Mouse (Mus musculus): ENCODE measurements around the gene Ufsp2. TPM values are rescaled to one million over a fixed set of nuclear protein-coding genes. Genes with fewer than 3 reads are reported as not detected.

Ufsp2 gene
- polyA plus RNA-seq (2012; rRNA removed) = 42.4 and 43.4 TPM in 2 replicates

DNA sequence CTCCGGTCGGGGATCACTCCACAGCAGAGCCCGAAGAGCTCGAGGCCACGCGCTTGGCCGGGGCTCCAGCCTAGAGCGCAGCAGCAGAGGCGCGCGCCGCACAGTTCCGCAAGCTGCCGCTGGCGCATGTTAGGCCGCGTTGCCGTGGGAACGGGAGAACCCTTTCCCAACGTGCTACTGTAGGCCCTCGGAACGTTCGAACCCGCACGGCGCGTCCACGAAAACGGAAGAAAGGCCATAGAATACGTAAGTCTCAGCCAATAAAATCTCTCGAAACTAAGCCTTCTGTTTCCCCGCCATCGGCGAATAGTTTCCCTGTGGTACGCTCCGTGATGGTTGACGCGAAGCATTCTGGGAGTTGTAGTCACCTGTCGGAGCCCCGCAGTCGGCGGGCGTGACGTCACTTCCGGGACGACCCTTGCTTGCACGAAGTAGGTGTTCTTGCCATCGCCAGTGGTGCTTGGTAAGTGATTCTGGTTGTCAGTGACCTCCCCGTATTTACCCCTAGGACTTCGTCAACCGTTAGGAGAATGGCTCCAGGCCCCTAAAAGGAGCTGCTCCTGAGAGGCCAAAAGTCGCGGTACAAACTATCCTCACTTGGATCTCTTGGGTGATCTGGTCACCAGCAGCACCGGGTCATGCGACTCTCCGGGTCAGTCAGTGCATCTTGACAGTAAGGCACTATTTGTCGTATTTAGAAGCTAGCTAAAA, at the start of gene Ufsp2, which contains the start of gene 1700029J07Rik:
Ufsp2 (plus strand) TSS at position 403 of the 711 bp plus-strand sequence.
1700029J07Rik (minus strand) TSS at position 127 of the 711 bp plus-strand sequence.

DNA sequence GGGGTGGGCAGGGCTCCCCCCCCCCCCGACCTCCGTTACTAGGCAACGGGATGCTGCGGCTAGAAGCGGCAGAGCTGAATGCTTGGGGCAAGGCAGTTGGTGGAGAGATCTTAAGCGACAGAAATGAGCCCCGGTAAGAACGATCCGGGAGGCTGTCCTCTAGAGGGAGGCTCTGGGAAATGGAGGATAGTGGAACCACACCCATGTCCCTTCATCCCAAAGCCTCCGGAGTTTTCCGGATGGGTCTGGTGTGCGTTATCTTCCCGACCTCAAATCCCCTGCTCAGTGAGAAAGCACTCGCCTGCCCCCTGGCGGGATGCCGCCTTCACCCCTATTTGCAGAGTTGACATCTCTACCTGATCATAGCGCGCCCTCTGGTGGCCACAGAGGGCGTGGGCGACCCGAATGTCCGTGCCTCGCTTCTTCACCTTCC, 40.7 kb upstream of the Ufsp2 start, which contains the start of gene Ccdc110:
Ccdc110 (plus strand) TSS at position 38 of the 433 bp plus-strand sequence.

DNA sequence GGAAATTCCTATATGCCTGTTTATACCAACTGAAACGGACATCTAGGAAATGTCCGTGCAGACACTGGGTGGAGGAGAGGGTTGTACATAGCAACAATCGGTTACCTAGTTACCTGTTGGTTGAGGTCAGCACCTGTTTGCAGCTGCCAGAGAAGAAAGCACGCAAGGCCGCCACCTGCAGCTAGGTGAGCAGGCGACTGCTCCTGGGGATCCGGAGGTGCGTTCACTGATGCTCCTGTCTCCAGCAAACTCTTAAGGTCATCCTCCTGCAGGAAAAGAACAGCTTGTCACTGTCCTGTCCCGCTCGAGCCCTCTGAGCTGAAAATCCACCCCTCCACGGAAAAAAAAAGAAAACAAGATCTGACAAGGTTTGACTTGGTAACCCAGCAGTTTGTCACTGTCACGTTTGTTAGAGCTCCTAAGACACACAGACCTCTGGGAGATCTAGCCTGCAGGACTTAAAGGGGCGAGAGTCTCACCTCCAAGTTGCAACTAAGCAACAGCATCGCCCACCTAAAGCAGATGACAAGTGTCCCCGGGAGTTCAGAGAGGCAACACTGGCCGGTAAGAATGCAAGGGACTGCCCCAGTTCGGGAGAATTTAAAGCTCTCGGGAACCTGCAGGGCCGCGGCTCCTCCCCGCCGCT, 23.9 kb downstream of the Ufsp2 start, which contains the start of gene Lrp2bp:
Lrp2bp (plus strand) TSS at position 166 of the 646 bp plus-strand sequence.

DNA sequence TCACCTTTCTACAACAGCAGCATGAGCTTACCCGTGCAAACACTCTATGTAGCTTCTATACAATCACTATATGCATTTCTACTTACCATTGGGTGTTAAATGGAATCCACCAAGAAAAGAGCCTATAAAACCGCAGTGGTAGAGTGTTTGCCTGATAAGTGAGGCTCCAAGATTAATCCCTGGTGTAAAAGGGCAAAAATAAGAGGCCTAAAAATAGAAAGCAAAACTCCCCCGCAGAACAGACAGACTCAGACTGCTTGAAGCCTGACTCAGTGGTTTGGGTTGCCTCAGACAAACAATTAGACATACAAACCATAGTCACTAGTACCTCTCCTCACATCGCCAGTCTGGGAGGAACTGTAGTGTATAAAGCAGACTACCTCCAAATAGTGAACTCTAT, 30.3 kb downstream of the Ufsp2 start, which contains the start of gene Ankrd37:
Ankrd37 (minus strand) TSS at position 112 of the 400 bp plus-strand sequence.

Other genes with a start within 250 kb of the Ufsp2 start
- gene Pdlim3, start 90.1 kb upstream of the Ufsp2 start, polyA plus RNA-seq (2012; rRNA removed) = 11.6 and 19.1 TPM in 2 replicates
- gene Ccdc110, start 40.9 kb upstream of the Ufsp2 start, polyA plus RNA-seq (2012; rRNA removed) = 0.15 and 0.16 TPM in 2 replicates
- gene 1700029J07Rik, start 276 bp upstream of the Ufsp2 start, polyA plus RNA-seq (2012; rRNA removed) = 6.4 and 7.0 TPM in 2 replicates
- gene Lrp2bp, start 23.8 kb downstream of the Ufsp2 start, polyA plus RNA-seq (2012; rRNA removed) = 0.28 and 0.36 TPM in 2 replicates
- gene Ankrd37, start 30.2 kb downstream of the Ufsp2 start, polyA plus RNA-seq (2012; rRNA removed) = 19.3 and 23.7 TPM in 2 replicates
- 11.3 and 13.9 TPM in 2 replicates for gene Cfap97, start 176.2 kb downstream of the Ufsp2 start, polyA plus RNA-seq (2012; rRNA removed)
- gene Snx25, start 176.6 kb downstream of the Ufsp2 start, polyA plus RNA-seq (2012; rRNA removed) = 14.0 and 15.1 TPM in 2 replicates
- gene Slc25a4, start 235.8 kb downstream of the Ufsp2 start, polyA plus RNA-seq (2012; rRNA removed) = 513 and 545 TPM in 2 replicates